In genomic region chr2:17975601-17976327, GRCm38 (mm10) we compare ENCODE assay signal across 34 mouse cellular contexts. TPM values are rescaled to one million over a fixed set of nuclear protein-coding genes. Genes with fewer than 3 reads are reported as not detected.
DNase-seq lines count a peak whose midpoint lies in the region; ATAC-seq and TF ChIP-seq lines count a peak whose summit lies in the region.
"Had no signal": no experiment of that assay in that cellular context is flagged by ENCODE, and none has a peak within 500 bp of the region (broad histone marks: within the 10 kb centered on the region; RNA-seq: fewer than 3 reads in every experiment).

No protein-coding gene starts in this region.

- WGBS in lung, embryonic 16.5 days, result 11% methylated on average over 4 of the region's 4 CpGs

- no peaks in the 10 kb centered on the region for H3K9me3 ChIP-seq in lung, embryonic 16.5 days (ENCODE audit: control insufficient read depth, low read length)
- no peaks in the 10 kb centered on the region for H3K9me3 ChIP-seq in ES-E14 (ENCODE audit: control insufficient read depth, insufficient read depth, low read depth, low read length)
- H3K9me3 ChIP-seq: heart, embryonic 10.5 days; hindbrain, embryonic 15.5 days; kidney, embryonic 15.5 days; liver, embryonic 15.5 days; midbrain, embryonic 10.5 days had no signal

- intact Hi-C loops in heart, postnatal 14 days (cut with DNase I), result no loop called here

- in situ Hi-C loops in ES-E14 (cut with MboI; ENCODE audit: low sequenced_read_pairs in 2 of 2, unreplicated experiment in 2 of 2), result no loop called here

- H3K27ac ChIP-seq in lung, embryonic 16.5 days (ENCODE audit: low read length), result 0 out of 2 replicates have a peak overlapping the region, but pooled peaks have one; percentile 27
- peak overlapping the region; percentile 30; the same call in 1 of the 2 replicates for H3K27ac ChIP-seq in ES-E14 (ENCODE audit: insufficient read depth, low read depth, low read length, poor library complexity, severe bottlenecking)
- H3K27ac ChIP-seq: heart, embryonic 10.5 days; hindbrain, embryonic 15.5 days; kidney, embryonic 15.5 days; liver, embryonic 15.5 days; macrophage; midbrain, embryonic 10.5 days had no signal

- no peaks in the 10 kb centered on the region for H3K27me3 ChIP-seq in lung, embryonic 16.5 days (ENCODE audit: control insufficient read depth, insufficient read depth, low read depth, low read length)
- H3K27me3 ChIP-seq: hindbrain, embryonic 15.5 days; kidney, embryonic 15.5 days; liver, embryonic 15.5 days had no signal

- H3K36me3 ChIP-seq in lung, embryonic 16.5 days (ENCODE audit: control insufficient read depth, insufficient read depth, low read length), result no peaks in the 10 kb centered on the region
- H3K36me3 ChIP-seq in ES-E14 (ENCODE audit: control insufficient read depth, insufficient read depth, low read length, poor library complexity, severe bottlenecking), result no peaks in the 10 kb centered on the region
- H3K36me3 ChIP-seq: heart, embryonic 10.5 days; hindbrain, embryonic 15.5 days; kidney, embryonic 15.5 days; liver, embryonic 15.5 days; midbrain, embryonic 10.5 days had no signal

- H3K4me2 ChIP-seq in lung, embryonic 16.5 days (ENCODE audit: low read depth, low read length), result no peak overlapping the region
- H3K4me2 ChIP-seq: hindbrain, embryonic 15.5 days; kidney, embryonic 15.5 days; liver, embryonic 15.5 days had no signal

- no peak overlapping the region for H3K4me3 ChIP-seq in lung, embryonic 16.5 days (ENCODE audit: low read length)
- H3K4me3 ChIP-seq in ES-E14 (ENCODE audit: insufficient read depth in 1 of 2, low read depth in 1 of 2, low read length in 2 of 2, poor library complexity in 1 of 2, severe bottlenecking in 1 of 2), result no peak overlapping the region
- H3K4me3 ChIP-seq: heart, embryonic 10.5 days; hindbrain, embryonic 15.5 days; kidney, embryonic 15.5 days; liver, embryonic 15.5 days; midbrain, embryonic 10.5 days had no signal

- peak; percentile 63 for DNase-seq in heart, adult 11 months
- no peak for DNase-seq in heart, postnatal 14 days
- no peak for DNase-seq in lung, postnatal 4 days
- DNase-seq in ES-E14 (ENCODE audit: low read depth, low spot score) (no peak), NIH3T3 (ENCODE audit: low read depth) (peak; percentile 22)
- DNase-seq in cerebellum, postnatal 10 days, result no peak
- no peak for DNase-seq in urinary bladder, postnatal 4 days (ENCODE audit: low spot score in 2 of 2)
- DNase-seq: adrenal gland, postnatal 36 days; cerebellum, adult 11 months; cerebellum, adult 9-11 months; layer of hippocampus, adult 9-11 months; liver had no signal

- H3K9ac ChIP-seq in lung, embryonic 16.5 days (ENCODE audit: low read length), result no peak overlapping the region
- no peak overlapping the region for H3K9ac ChIP-seq in ES-E14 (ENCODE audit: insufficient read depth, low read depth, low read length, poor library complexity, severe bottlenecking)
- H3K9ac ChIP-seq: hindbrain, embryonic 15.5 days; kidney, embryonic 15.5 days; liver, embryonic 15.5 days had no signal

- H3K4me1 ChIP-seq in lung, embryonic 16.5 days (replicated peaks; ENCODE audit: control insufficient read depth, insufficient read depth, low read length), result peaks cover 5% of the 10 kb centered on the region
- peaks cover 19 to 22% of the 10 kb centered on the region in 2 experiments for H3K4me1 ChIP-seq in ES-E14 (ENCODE audit: control insufficient read depth in 2 of 2, insufficient read depth in 2 of 2, low read length in 2 of 2, poor library complexity in 1 of 2)
- H3K4me1 ChIP-seq: hindbrain, embryonic 15.5 days; liver, embryonic 15.5 days had no signal

- ATAC-seq in lung, embryonic 16.5 days (ENCODE audit: low read depth), result peak; percentile 47

TF ChIP-seq in ES-E14, 5 proteins besides CTCF, POLR2A, EP300 and RAD21:
- TF ChIP-seq CHD2 (IDR thresholded peaks at IDR 0.05; ENCODE audit: low read depth, low read length) (no peak), ZNF384 (IDR thresholded peaks at IDR 0.05; ENCODE audit: low read depth, low read length) (no peak), MAFK (IDR thresholded peaks at IDR 0.05; ENCODE audit: insufficient read depth, low read depth, low read length) (no peak), HCFC1 (IDR thresholded peaks at IDR 0.05; ENCODE audit: borderline replicate concordance, insufficient read depth, low read length) (no peak), ZC3H11A (IDR thresholded peaks at IDR 0.05; ENCODE audit: borderline replicate concordance, low read depth, low read length) (no peak)

RNA-seq across cellular contexts. Expression of gene H2al2a, which starts 21.0 kb away (rescaled TPM):
- total RNA-seq in heart, postnatal 14 days (2021), result not detected
- polyA plus RNA-seq in lung, embryonic 16.5 days (2015; fragmentation: Nextera tagmentation; extraction: Ambion mirVana), result not detected in 2 replicates
- total RNA-seq in ES-E14 (2012; rRNA removed), result not detected in 2 replicates
- total RNA-seq: adrenal gland, adult 18-20 months; adrenal gland, postnatal 36 days; gastrocnemius, adult 18-20 months; hematopoietic stem cell, adult 5-6 weeks; left cerebral cortex, adult 18-20 months; left cerebral cortex, postnatal 36 days; neutrophil, adult 5-6 weeks had no signal
- polyA plus RNA-seq: cortical plate, adult 2 months; embryonic facial prominence, embryonic 11.5 days; heart, embryonic 10.5 days; heart, embryonic 16.5 days; hindbrain, embryonic 15.5 days; intestine, embryonic 14.5 days; kidney, embryonic 15.5 days; large intestine, adult 2 months; liver, embryonic 15.5 days; macrophage; midbrain, embryonic 10.5 days; small intestine, adult 2 months; stomach, embryonic 16.5 days; thymus, postnatal 0 days; urinary bladder, adult 2 months had no signal

Comparison
In these comparisons a context has a peak if more than half of its experiments do, and no peak if none do; other contexts are left out.
1. DNase-seq: peak in heart, adult 11 months (single experiment) and NIH3T3 (single experiment); none in heart, postnatal 14 days (0 of 2), lung, postnatal 4 days (0 of 2), ES-E14 (single experiment), cerebellum, postnatal 10 days (0 of 2) and urinary bladder, postnatal 4 days (0 of 2).